8 mouse cellular contexts compared by ENCODE assay signal in the genomic region with DNA sequence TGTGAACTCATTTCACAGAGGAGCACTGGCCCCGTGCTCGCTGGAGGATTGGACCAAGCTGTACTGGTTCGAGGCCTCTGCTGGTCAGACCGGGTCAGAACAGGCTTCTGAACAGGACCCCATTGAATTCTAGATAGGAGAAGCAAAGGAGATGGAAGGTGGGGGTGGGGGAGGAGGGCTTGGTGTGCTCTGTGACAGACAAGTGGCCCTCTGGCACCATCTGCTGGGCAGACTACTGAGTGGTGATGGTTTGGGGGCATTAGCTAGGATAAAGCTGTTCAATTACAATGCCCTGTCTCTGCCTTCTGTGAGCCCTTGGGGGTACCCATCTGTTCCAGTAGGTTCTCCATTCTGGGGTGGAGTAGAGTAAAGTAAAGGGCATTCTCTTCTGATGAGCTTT. TPM values are rescaled to one million over a fixed set of nuclear protein-coding genes. Genes with fewer than 3 reads are reported as not detected.
DNase-seq lines count a peak whose midpoint lies in the region; ATAC-seq lines count a peak whose summit lies in the region.

No protein-coding gene starts in this region.

- no peaks in the 10 kb centered on the region for H3K9me3 ChIP-seq in limb, embryonic 11.5 days (ENCODE audit: control insufficient read depth, low read length)
- H3K9me3 ChIP-seq in midbrain, embryonic 13.5 days: no peaks in the 10 kb centered on the region

- no peak overlapping the region for H3K27ac ChIP-seq in limb, embryonic 11.5 days (replicated peaks; ENCODE audit: low read depth, low read length)
- H3K27ac ChIP-seq in midbrain, embryonic 13.5 days: no peak overlapping the region

- no peak overlapping the region for H3K4me2 ChIP-seq in limb, embryonic 11.5 days (ENCODE audit: low read depth, severe bottlenecking)
- H3K4me2 ChIP-seq in midbrain, embryonic 13.5 days (replicated peaks): 0 out of 2 replicates have a peak overlapping the region, but pooled peaks have one; percentile 19

- ATAC-seq in limb, embryonic 11.5 days (ENCODE audit: insufficient number of reproducible peaks, low FRiP score, low TSS enrichment, low read depth): 0 out of 2 replicates have a peak, but pooled peaks have one; percentile 21
- peak; percentile 87 for ATAC-seq in midbrain, embryonic 13.5 days

- H3K4me3 ChIP-seq in limb, embryonic 11.5 days (ENCODE audit: low read depth, low read length): no peak overlapping the region
- H3K4me3 ChIP-seq in midbrain, embryonic 13.5 days (replicated peaks): no peak overlapping the region

- no peak overlapping the region for H3K9ac ChIP-seq in limb, embryonic 11.5 days (ENCODE audit: low read length)
- no peak overlapping the region for H3K9ac ChIP-seq in midbrain, embryonic 13.5 days (replicated peaks)

- H3K4me1 ChIP-seq in limb, embryonic 11.5 days (ENCODE audit: control insufficient read depth, insufficient read depth, low read length): no peaks in the 10 kb centered on the region
- H3K4me1 ChIP-seq in midbrain, embryonic 13.5 days (replicated peaks): peaks cover 2% of the 10 kb centered on the region; the same call in 1 of the 2 replicates

- peak; percentile 29 to 68 for DNase-seq in spleen, adult 18-20 months
- no peak for DNase-seq in spleen, adult 12 weeks (ENCODE audit: low spot score)
- DNase-seq in cerebellum, postnatal 36 days: peak; percentile 68 to 72
- DNase-seq in gastrocnemius, adult 18-20 months (ENCODE audit: low spot score): peak; percentile 46
- DNase-seq in kidney, adult 11 months: peak; percentile 37
- DNase-seq in limb, embryonic 11.5 days (ENCODE audit: low spot score): peak; percentile 79
- DNase-seq in spleen, postnatal 36 days (ENCODE audit: low spot score in 2 of 2): peak; percentile 39 to 43

- H3K36me3 ChIP-seq in limb, embryonic 11.5 days (ENCODE audit: control insufficient read depth, insufficient read depth, low read length): no peaks in the 10 kb centered on the region
- H3K36me3 ChIP-seq in midbrain, embryonic 13.5 days: no peaks in the 10 kb centered on the region

- 0 out of 2 replicates have a peak, but pooled peaks cover 3% of the 10 kb centered on the region for H3K27me3 ChIP-seq in limb, embryonic 11.5 days (ENCODE audit: control insufficient read depth, insufficient read depth, low read length)
- peaks cover 11% of the 10 kb centered on the region for H3K27me3 ChIP-seq in midbrain, embryonic 13.5 days

- 6% methylated on average over 4 of the region's 4 CpGs for WGBS in limb, embryonic 11.5 days
- 6% methylated on average over 4 of the region's 4 CpGs for WGBS in midbrain, embryonic 13.5 days

RNA-seq across cellular contexts. Expression of a gene that starts 6.5 kb away (rescaled TPM):
- not detected for total RNA-seq in gastrocnemius, adult 18-20 months (2021)
- not detected in 2 replicates for polyA plus RNA-seq in limb, embryonic 11.5 days (2014; fragmentation: Nextera tagmentation; extraction: Ambion mirVana)
- polyA plus RNA-seq in midbrain, embryonic 13.5 days (2015; fragmentation: Nextera tagmentation; extraction: Ambion mirVana): not detected in 2 replicates

RNA-seq across cellular contexts. Expression of a gene that starts 11.5 kb away (rescaled TPM):
- 100 to 1,000 TPM; 289 to 291 TPM for total RNA-seq in gastrocnemius, adult 18-20 months (2021)
- polyA plus RNA-seq in limb, embryonic 11.5 days (2014; fragmentation: Nextera tagmentation; extraction: Ambion mirVana): 915 and 1,008 TPM in 2 replicates
- 1,061 and 1,143 TPM in 2 replicates for polyA plus RNA-seq in midbrain, embryonic 13.5 days (2015; fragmentation: Nextera tagmentation; extraction: Ambion mirVana)
